Mouse (Mus musculus) brain, adult 2 months (tissue): ENCODE data around the gene Tex2.
"Not testable (repeated sequence)": the region's sequence is repeated elsewhere in the genome, so short reads cannot be mapped to it uniquely, and the experiment has no call there.

Experiments
- DNase-seq: peaks from one replicate; pipeline ENCODE4 v3.0.0; 2011; ENCODE audit warnings: low read depth, low spot score

Tex2 gene

GRCm38 (mm10) chr11:106579146-106579545 is 34.1 kb downstream of the Tex2 start:
- DNase-seq = no peak

GRCm38 (mm10) chr11:106577624-106578355 is 35.4 kb downstream of the Tex2 start:
- DNase-seq = not testable (repeated sequence)

- no peak for DNase-seq
Observed at GRCm38 (mm10) chr11:106574456-106574855, 38.8 kb downstream of the Tex2 start.

GRCm38 (mm10) chr11:106573476-106574240 is 39.6 kb downstream of the Tex2 start:
- no peak for DNase-seq

- DNase-seq = no peak
Observed at GRCm38 (mm10) chr11:106572958-106573357, 40.3 kb downstream of the Tex2 start.

- peak; percentile 91 for DNase-seq
Observed at GRCm38 (mm10) chr11:106572020-106572782, 41.0 kb downstream of the Tex2 start.

- DNase-seq = no peak
Observed at GRCm38 (mm10) chr11:106571026-106571983, 41.9 kb downstream of the Tex2 start.

GRCm38 (mm10) chr11:106568329-106568960 is 44.8 kb downstream of the Tex2 start:
- DNase-seq = peak; percentile 92

- no peak for DNase-seq
Observed at GRCm38 (mm10) chr11:106566040-106566785, 47.0 kb downstream of the Tex2 start.

GRCm38 (mm10) chr11:106564261-106564660 is 49.0 kb downstream of the Tex2 start:
- DNase-seq = peak; percentile 93

GRCm38 (mm10) chr11:106562707-106563106 is 50.5 kb downstream of the Tex2 start:
- DNase-seq = peak; percentile 58

GRCm38 (mm10) chr11:106559773-106560172 is 53.5 kb downstream of the Tex2 start:
- DNase-seq = peak; percentile 80

- DNase-seq = no peak
Observed at GRCm38 (mm10) chr11:106558008-106558407, 55.2 kb downstream of the Tex2 start.

- DNase-seq = no peak
Observed at GRCm38 (mm10) chr11:106557398-106557797, 55.8 kb downstream of the Tex2 start.

- no peak for DNase-seq
Observed at GRCm38 (mm10) chr11:106556689-106557088, 56.5 kb downstream of the Tex2 start.

- DNase-seq = peak; percentile 41
Observed at GRCm38 (mm10) chr11:106555805-106556615, 57.2 kb downstream of the Tex2 start.

- DNase-seq = no peak
Observed at GRCm38 (mm10) chr11:106550398-106550797, 62.8 kb downstream of the Tex2 start.

- DNase-seq = no peak
Observed at GRCm38 (mm10) chr11:106546081-106546480, 67.1 kb downstream of the Tex2 start.

GRCm38 (mm10) chr11:106544916-106545315 is 68.3 kb downstream of the Tex2 start:
- no peak for DNase-seq
